32 mouse cellular contexts compared by ENCODE assay signal in the genomic region with DNA sequence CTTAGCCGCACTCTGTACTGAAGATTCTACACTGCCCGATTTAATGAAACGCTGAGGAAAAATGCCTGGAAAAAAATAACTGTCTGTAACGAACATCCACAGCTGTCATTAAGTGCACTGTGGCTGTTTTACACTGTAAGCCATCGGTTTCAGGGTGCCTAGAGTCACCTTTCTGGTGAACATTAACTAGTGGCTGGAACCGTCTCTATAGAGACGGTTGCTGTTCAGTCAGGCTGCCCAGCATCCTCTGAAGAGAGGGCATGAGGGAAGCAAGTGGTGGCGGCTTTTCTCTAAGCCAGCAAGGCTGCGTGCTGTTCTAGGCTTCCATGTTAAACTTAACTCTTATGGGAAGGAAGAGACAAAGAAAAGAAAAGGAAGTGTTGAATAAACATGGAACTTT. TPM values are rescaled to one million over a fixed set of nuclear protein-coding genes. Genes with fewer than 3 reads are reported as not detected.
"Had no signal": no experiment of that assay in that cellular context is flagged by ENCODE, and none has a peak within 500 bp of the region (broad histone marks: within the 10 kb centered on the region; RNA-seq: fewer than 3 reads in every experiment).

No protein-coding gene starts in this region.

- H3K9me3 ChIP-seq: limb, embryonic 10.5 days; limb, embryonic 12.5 days; limb, embryonic 13.5 days; limb, embryonic 15.5 days; liver, embryonic 12.5 days; liver, embryonic 13.5 days; liver, embryonic 15.5 days; lung, embryonic 15.5 days; midbrain, embryonic 10.5 days; midbrain, embryonic 12.5 days; midbrain, embryonic 13.5 days; midbrain, embryonic 15.5 days; neural tube, embryonic 12.5 days had no signal

- ATAC-seq: liver, embryonic 12.5 days; liver, postnatal 0 days; lung, postnatal 0 days; midbrain, embryonic 13.5 days; midbrain, embryonic 15.5 days; midbrain, embryonic 16.5 days had no signal

- H3K27ac ChIP-seq: limb, embryonic 10.5 days; limb, embryonic 12.5 days; limb, embryonic 13.5 days; limb, embryonic 15.5 days; liver, embryonic 12.5 days; liver, embryonic 13.5 days; liver, embryonic 14.5 days; liver, embryonic 15.5 days; lung, embryonic 15.5 days; macrophage; midbrain, embryonic 10.5 days; midbrain, embryonic 12.5 days; midbrain, embryonic 13.5 days; midbrain, embryonic 15.5 days; neural tube, embryonic 12.5 days had no signal

- H3K27me3 ChIP-seq: limb, embryonic 12.5 days; limb, embryonic 13.5 days; limb, embryonic 15.5 days; liver, embryonic 12.5 days; liver, embryonic 13.5 days; liver, embryonic 15.5 days; lung, embryonic 15.5 days; megakaryocyte, embryonic 14.5 days; midbrain, embryonic 12.5 days; midbrain, embryonic 13.5 days; midbrain, embryonic 15.5 days; neural tube, embryonic 12.5 days had no signal

- DNase-seq: left cerebral cortex, postnatal 4 days; liver; liver, embryonic 13.5 days; liver, postnatal 0 days; lung, adult 18-20 months; lung, adult 2 months; lung, embryonic 14.5 days; lung, postnatal 10 days; lung, postnatal 14 days; lung, postnatal 36 days; lung, postnatal 4 days; midbrain, embryonic 14.5 days had no signal

- H3K4me2 ChIP-seq: limb, embryonic 12.5 days; limb, embryonic 13.5 days; limb, embryonic 15.5 days; liver, embryonic 11.5 days; liver, embryonic 12.5 days; liver, embryonic 13.5 days; liver, embryonic 15.5 days; lung, embryonic 14.5 days; lung, embryonic 15.5 days; midbrain, embryonic 11.5 days; midbrain, embryonic 12.5 days; midbrain, embryonic 13.5 days; midbrain, embryonic 15.5 days; neural tube, embryonic 12.5 days had no signal

- H3K4me3 ChIP-seq: limb, embryonic 10.5 days; limb, embryonic 12.5 days; limb, embryonic 13.5 days; limb, embryonic 15.5 days; liver, embryonic 12.5 days; liver, embryonic 13.5 days; liver, embryonic 15.5 days; lung, embryonic 15.5 days; megakaryocyte, embryonic 14.5 days; midbrain, embryonic 10.5 days; midbrain, embryonic 12.5 days; midbrain, embryonic 13.5 days; midbrain, embryonic 15.5 days; myocyte; neural tube, embryonic 12.5 days had no signal

- H3K4me1 ChIP-seq: limb, embryonic 10.5 days; limb, embryonic 12.5 days; limb, embryonic 13.5 days; limb, embryonic 15.5 days; liver, embryonic 12.5 days; liver, embryonic 13.5 days; liver, embryonic 15.5 days; lung, embryonic 15.5 days; megakaryocyte, embryonic 14.5 days; midbrain, embryonic 10.5 days; midbrain, embryonic 12.5 days; midbrain, embryonic 13.5 days; midbrain, embryonic 15.5 days; neural tube, embryonic 12.5 days had no signal

- H3K9ac ChIP-seq: limb, embryonic 12.5 days; limb, embryonic 13.5 days; limb, embryonic 15.5 days; liver, embryonic 12.5 days; liver, embryonic 13.5 days; liver, embryonic 14.5 days; liver, embryonic 15.5 days; liver, postnatal 0 days; lung, embryonic 14.5 days; lung, embryonic 15.5 days; midbrain, embryonic 12.5 days; midbrain, embryonic 13.5 days; midbrain, embryonic 15.5 days; neural tube, embryonic 12.5 days had no signal

RNA-seq across cellular contexts. Expression of a gene that starts 47.0 kb away (rescaled TPM):
- polyA plus RNA-seq: macrophage had no signal
